Mouse (Mus musculus) left cerebral cortex, adult 2 months (tissue): ENCODE measurements at regions not wholly inside any gene's neighbourhood (a gene's known extent, or its start where the extent isn't known, plus 50 kb on each side); places are given as distances from the start of the nearest gene placed in this dataset.

ENCODE experiments used
- DNase-seq, 2 experiments: peaks; one replicate each; pipeline ENCODE4 v3.0.0; 2021 to 2022; ENCODE audit warnings: low spot score in 2 of 2, mixed read lengths in 1 of 2; ENCODE audit errors: extremely low spot score in 1 of 2
- H3K27ac ChIP-seq: fragments of 200-600 bp; 2 replicates; pipeline ENCODE4 v1.8.1; 2022
- H3K4me3 ChIP-seq: fragments of 200-600 bp; 2 replicates; pipeline ENCODE4 v1.8.1; 2022
- CTCF ChIP-seq: fragments of 200-600 bp; IDR thresholded peaks from 2 replicates; pipeline ENCODE4 v1.8.1; 2022; ENCODE audit warnings: antibody characterized with exemption, mild to moderate bottlenecking, moderate library complexity
- intact Hi-C: fragments of 180-260 bp; cut with DNase I; formaldehyde crosslinking; loops from one replicate; pipeline ENCODE4 v1.15.1; 2025

GRCm38 (mm10) chr12:95501443-95501842 lies 190.6 kb upstream of the Flrt2 start:
- Histone ChIP-seq H3K4me3 (no peak overlapping the region), H3K27ac (no peak overlapping the region)
- DNase-seq, result no peak
- intact Hi-C loops, result no loop called here
- no peak for TF ChIP-seq CTCF

DNA sequence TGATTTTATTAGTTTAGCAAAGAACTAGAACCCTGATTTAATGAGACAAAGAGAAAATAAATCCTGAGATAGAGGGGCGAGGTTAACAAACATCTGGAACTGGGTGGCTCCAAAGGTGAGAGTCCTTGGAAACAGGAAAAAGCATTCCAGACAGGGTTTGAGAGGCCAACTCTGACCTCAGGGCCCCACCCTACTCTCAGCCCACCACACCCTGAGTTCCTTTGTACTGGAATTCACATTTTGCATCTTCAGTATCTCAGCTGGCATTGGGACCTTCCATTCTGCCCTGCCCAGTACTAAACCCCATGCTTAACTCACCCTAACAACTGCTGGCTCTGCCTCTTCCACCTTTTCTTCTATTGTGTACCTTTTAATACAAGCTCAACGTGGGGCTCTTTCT lies 172.0 kb upstream of the Flrt2 start:
- no peak for TF ChIP-seq CTCF
- DNase-seq, result no peak
- intact Hi-C loops, result no loop called here

GRCm38 (mm10) chr12:95522052-95522451 lies 170.0 kb upstream of the Flrt2 start:
- H3K4me3 ChIP-seq, result no peak overlapping the region
- no peak overlapping the region for H3K27ac ChIP-seq
- intact Hi-C loops, result no loop called here
- TF ChIP-seq CTCF, result no peak
- DNase-seq, result no peak

More for the DNA sequence above, 172.0 kb upstream of the Flrt2 start:
- H3K4me3 ChIP-seq, result no peak overlapping the region
- no peak overlapping the region for H3K27ac ChIP-seq

DNA sequence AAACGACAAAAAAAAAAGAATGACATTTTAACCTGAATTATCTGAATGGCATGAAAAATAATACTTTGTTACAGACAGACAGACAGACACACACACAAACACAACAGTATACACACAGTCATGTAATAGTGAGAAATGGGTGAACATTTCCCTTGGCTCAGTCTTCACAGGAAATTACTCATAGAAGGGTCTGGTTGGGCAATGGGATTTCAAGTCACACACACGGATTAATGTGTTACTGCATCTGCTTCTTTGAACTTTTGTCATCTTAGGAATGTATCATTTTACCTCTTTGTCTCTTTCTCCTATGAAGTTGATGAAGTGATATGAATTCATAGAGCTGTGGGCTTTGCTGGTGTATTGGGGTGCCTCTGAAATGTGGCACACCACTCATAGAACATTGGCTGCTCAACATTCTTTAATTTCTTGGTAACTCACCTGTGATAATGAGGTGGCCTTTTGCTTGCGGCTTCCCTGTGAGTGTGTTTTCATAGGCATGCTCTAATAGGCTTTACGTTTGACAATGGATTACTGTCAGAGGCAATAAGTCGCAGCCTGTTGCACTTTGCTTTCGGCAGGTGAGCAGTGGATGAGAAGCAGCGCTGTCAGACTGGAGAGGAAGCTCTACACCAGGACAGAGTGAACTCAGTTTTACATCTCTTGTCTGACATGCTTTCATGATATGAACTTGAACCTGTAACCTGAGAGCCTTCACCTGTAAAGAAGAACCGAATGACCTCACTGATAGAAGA lies 158.0 kb upstream of the Flrt2 start:
- no peak for TF ChIP-seq CTCF
- H3K27ac ChIP-seq, result no peak overlapping the region

GRCm38 (mm10) chr12:95547301-95547700 lies 144.7 kb upstream of the Flrt2 start:
- no peak for DNase-seq
- H3K4me3 ChIP-seq, result no peak overlapping the region
- no peak overlapping the region for H3K27ac ChIP-seq
- TF ChIP-seq CTCF, result no peak
- intact Hi-C loops, result no loop called here

More for the DNA sequence above, 158.0 kb upstream of the Flrt2 start:
- H3K4me3 ChIP-seq, result no peak overlapping the region
- DNase-seq, result no peak
- intact Hi-C loops, result no loop called here

DNA sequence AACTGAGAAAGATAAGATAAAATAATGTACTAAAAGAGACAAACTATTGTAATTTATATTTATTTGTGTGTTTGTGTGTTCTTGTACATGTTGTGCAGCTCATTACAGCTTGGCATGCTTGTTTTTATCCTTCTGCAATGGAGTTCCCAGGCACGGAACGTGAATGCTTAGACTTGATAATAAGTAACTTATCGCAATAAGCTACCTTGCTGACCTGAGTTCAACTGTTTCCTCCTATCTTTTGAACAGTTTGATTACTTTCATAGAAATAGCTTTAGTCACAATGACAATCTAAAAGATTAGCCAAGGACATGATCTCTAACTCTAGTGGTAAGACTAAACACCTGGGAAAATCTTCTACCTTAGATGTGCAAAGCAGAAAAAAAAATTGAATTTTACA lies 138.9 kb upstream of the Flrt2 start:
- Histone ChIP-seq H3K27ac (no peak overlapping the region), H3K4me3 (no peak overlapping the region)
- DNase-seq, result no peak
- TF ChIP-seq CTCF, result no peak
- intact Hi-C loops, result no loop called here

GRCm38 (mm10) chr12:95558706-95559406 lies 133.2 kb upstream of the Flrt2 start:
- H3K4me3 ChIP-seq, result no peak overlapping the region
- no peak for TF ChIP-seq CTCF
- DNase-seq, result no peak
- intact Hi-C loops, result no loop called here
- no peak overlapping the region for H3K27ac ChIP-seq

- intact Hi-C loops, result no loop called here
- Histone ChIP-seq H3K4me3 (no peak overlapping the region), H3K27ac (no peak overlapping the region)
- DNase-seq, result no peak
- no peak for TF ChIP-seq CTCF
Measured at GRCm38 (mm10) chr12:95563431-95563830, 128.6 kb upstream of the Flrt2 start.

DNA sequence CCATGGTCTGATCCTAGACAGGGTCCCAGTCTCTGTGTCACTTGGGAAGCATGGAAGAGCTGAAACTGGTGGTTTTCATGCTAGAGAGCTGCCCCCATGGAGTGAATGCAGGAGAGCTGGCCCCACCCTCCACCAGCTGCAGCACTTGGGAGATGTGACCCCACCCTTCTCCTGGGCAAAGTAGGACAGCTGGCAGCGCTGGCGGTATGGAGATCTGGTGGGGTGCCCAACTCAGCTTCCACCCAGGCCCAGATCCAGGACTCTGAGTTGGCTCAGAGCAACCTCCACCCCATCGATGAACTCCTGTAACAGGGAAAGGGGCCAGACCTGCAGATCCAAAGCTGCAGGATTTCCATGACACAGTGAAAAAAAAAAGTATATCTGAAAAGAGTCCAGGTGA lies 115.3 kb upstream of the Flrt2 start:
- DNase-seq, result no peak
- Histone ChIP-seq H3K27ac (no peak overlapping the region), H3K4me3 (no peak overlapping the region)
- TF ChIP-seq CTCF, result no peak
- intact Hi-C loops, result no loop called here

GRCm38 (mm10) chr12:95589011-95589410 lies 103.0 kb upstream of the Flrt2 start:
- Histone ChIP-seq H3K4me3 (no peak overlapping the region), H3K27ac (no peak overlapping the region)
- intact Hi-C loops, result no loop called here
- TF ChIP-seq CTCF, result no peak
- no peak for DNase-seq

- DNase-seq, result no peak
- Histone ChIP-seq H3K4me3 (no peak overlapping the region), H3K27ac (no peak overlapping the region)
- intact Hi-C loops, result no loop called here
- no peak for TF ChIP-seq CTCF
Measured at GRCm38 (mm10) chr12:95619281-95619680, 72.7 kb upstream of the Flrt2 start.

DNA sequence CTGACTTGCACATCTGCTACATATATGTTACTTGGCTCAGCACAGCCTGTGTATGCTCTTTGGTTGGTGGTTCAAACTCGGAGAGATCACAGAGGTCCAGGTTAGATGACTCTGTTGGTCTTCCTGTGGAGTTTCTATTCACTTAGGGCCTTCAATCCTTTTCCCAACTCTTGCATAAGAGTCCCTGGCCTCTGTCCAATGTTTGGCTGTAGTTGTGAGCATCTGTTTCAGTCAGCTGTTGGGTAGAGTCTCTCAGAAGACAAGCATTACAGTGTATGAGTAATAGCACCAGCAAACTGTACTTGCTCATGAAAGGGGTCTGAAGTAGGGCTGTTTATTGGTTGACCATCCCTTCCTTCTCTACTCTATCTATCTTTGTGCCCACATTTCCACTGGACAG lies 61.0 kb upstream of the Flrt2 start:
- Histone ChIP-seq H3K4me3 (no peak overlapping the region), H3K27ac (no peak overlapping the region)
- peak; percentile 14 to 56 for DNase-seq
- intact Hi-C loops, result no loop called here
- no peak for TF ChIP-seq CTCF

DNA sequence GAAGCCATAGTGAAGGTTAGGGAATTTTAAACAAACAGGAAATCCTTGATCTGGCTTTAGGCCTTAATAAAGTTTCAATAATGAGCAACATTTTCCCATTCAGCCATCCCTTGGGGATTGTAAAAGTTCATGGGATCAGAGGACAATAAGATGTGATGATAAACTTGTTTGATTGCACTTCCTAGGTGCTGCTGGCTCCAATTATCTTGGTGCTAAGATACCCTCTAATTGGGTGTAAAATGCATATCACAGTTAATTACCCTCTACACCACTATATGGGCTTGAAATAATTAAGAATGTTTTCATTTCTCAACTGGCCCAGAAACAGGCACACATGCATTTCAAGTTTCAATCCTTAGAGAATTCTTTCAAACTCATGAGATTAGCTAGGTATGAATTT lies 55.4 kb upstream of the Flrt2 start:
- no peak for TF ChIP-seq CTCF
- no peak for DNase-seq
- Histone ChIP-seq H3K27ac (no peak overlapping the region), H3K4me3 (no peak overlapping the region)
- intact Hi-C loops, result no loop called here
